In the genomic region with DNA sequence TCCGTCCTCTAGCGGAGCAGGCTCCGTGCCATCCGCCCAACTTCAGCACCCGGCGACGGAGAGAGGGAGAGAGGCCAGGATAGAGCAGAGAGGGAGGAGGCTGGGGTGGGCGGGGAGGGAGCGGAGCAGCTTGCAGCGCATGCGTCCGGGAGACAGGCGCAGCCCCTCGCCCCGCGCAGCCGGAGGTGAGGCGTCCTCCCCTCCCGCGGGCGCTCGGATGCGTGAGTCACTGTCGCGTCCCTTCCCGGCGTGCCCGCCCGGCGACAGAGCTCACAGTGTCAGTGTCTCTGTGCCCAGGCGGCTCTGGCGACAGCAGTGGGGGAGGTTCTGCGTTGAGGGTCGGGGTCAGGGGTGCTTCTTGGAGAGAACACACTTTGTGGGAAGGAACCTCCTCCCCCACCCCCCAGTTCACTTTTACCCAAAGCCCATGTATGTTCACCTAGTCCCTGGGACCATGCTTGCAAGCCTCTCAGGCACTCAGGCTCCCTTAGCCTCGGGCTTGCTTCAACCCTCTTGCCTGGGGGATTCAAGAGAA, we compare ENCODE assay signal across 9 mouse cellular contexts. TPM values are rescaled to one million over a fixed set of nuclear protein-coding genes. Genes with fewer than 3 reads are reported as not detected.
DNase-seq lines count a peak whose midpoint lies in the region; ATAC-seq and TF ChIP-seq lines count a peak whose summit lies in the region.
"Had no signal": no experiment of that assay in that cellular context is flagged by ENCODE, and none has a peak within 500 bp of the region (broad histone marks: within the 10 kb centered on the region; RNA-seq: fewer than 3 reads in every experiment).

Gene Rgs17, minus strand, starts transcription at position 107 of the 535 bp plus-strand sequence.

- DNase-seq in lung, adult 2 months, result no peak
- no peak for DNase-seq in lung, adult 18-20 months
- DNase-seq in embryo, embryonic 10 days (ENCODE audit: low spot score), result peak; percentile 78
- peak; percentile 25 to 30 for DNase-seq in gastrocnemius, postnatal 4 days (ENCODE audit: low spot score in 2 of 2)
- no peak for DNase-seq in liver, adult 2 months (ENCODE audit: extremely low read depth, low read depth, low spot score)

- no peak within 1 kb of the TSS for H3K27ac ChIP-seq in intestine, postnatal 0 days (ENCODE audit: low read depth, low read length)
- H3K27ac ChIP-seq in liver, adult 2 months (replicated peaks; ENCODE audit: insufficient read depth, low read depth, low read length), result no peak within 1 kb of the TSS
- H3K27ac ChIP-seq in neural tube, embryonic 15.5 days (replicated peaks), result peak within 1 kb of the TSS; percentile 76

- peak within 1 kb of the TSS; percentile 95 for H3K4me2 ChIP-seq in intestine, postnatal 0 days (replicated peaks; ENCODE audit: low read depth)
- H3K4me2 ChIP-seq in neural tube, embryonic 15.5 days, result peak within 1 kb of the TSS; percentile 85

- no peaks in the 10 kb centered on the region for H3K9me3 ChIP-seq in intestine, postnatal 0 days (ENCODE audit: control insufficient read depth)
- no peaks in the 10 kb centered on the region for H3K9me3 ChIP-seq in neural tube, embryonic 15.5 days (replicated peaks)

- H3K4me1 ChIP-seq in lung, adult 2 months (ENCODE audit: control insufficient read depth, insufficient read depth, low read length), result no peaks in the 10 kb centered on the region
- no peaks in the 10 kb centered on the region for H3K4me1 ChIP-seq in intestine, postnatal 0 days (replicated peaks; ENCODE audit: control insufficient read depth, insufficient read depth, low read length)
- no peaks in the 10 kb centered on the region for H3K4me1 ChIP-seq in liver, adult 2 months (ENCODE audit: control insufficient read depth, insufficient read depth, low read length)
- peaks cover 17% of the 10 kb centered on the region for H3K4me1 ChIP-seq in neural tube, embryonic 15.5 days

- H3K27me3 ChIP-seq in intestine, postnatal 0 days (replicated peaks; ENCODE audit: control insufficient read depth, insufficient read depth, low read length), result no peaks in the 10 kb centered on the region; the same call in 1 of the 2 replicates
- H3K27me3 ChIP-seq in liver, adult 2 months (ENCODE audit: control insufficient read depth, insufficient read depth, low read length), result peaks cover 5% of the 10 kb centered on the region; the same call in 1 of the 2 replicates
- H3K27me3 ChIP-seq in neural tube, embryonic 15.5 days (replicated peaks), result no peaks in the 10 kb centered on the region
- H3K27me3 ChIP-seq: CH12.LX had no signal

- ATAC-seq in intestine, postnatal 0 days, result peak; percentile 69
- peak; percentile 94 for ATAC-seq in neural tube, embryonic 15.5 days (ENCODE audit: low FRiP score)
- no peak for ATAC-seq in megakaryocyte-erythroid progenitor cell, adult 5-6 weeks (replicated peaks; ENCODE audit: low FRiP score, low TSS enrichment, poor library complexity, severe bottlenecking)

- no peak within 1 kb of the TSS for H3K9ac ChIP-seq in intestine, postnatal 0 days (ENCODE audit: low read depth, low read length)
- no peak within 1 kb of the TSS for H3K9ac ChIP-seq in liver, adult 2 months (ENCODE audit: low read depth, low read length)
- peak within 1 kb of the TSS; percentile 93 for H3K9ac ChIP-seq in neural tube, embryonic 15.5 days (replicated peaks)

- no peaks in the 10 kb centered on the region for H3K36me3 ChIP-seq in intestine, postnatal 0 days (ENCODE audit: control insufficient read depth, insufficient read depth)
- no peaks in the 10 kb centered on the region for H3K36me3 ChIP-seq in liver, adult 2 months (ENCODE audit: control insufficient read depth, insufficient read depth, low read length)
- 0 out of 2 replicates have a peak, but pooled peaks cover 2% of the 10 kb centered on the region for H3K36me3 ChIP-seq in neural tube, embryonic 15.5 days

- no peak for TF ChIP-seq CTCF in lung, adult 2 months (IDR thresholded peaks at IDR 0.05; ENCODE audit: insufficient read depth, low read length)
- no peak for TF ChIP-seq CTCF in intestine, postnatal 0 days (IDR thresholded peaks at IDR 0.05; ENCODE audit: low read depth)
- no peak for TF ChIP-seq CTCF in liver, adult 2 months (IDR thresholded peaks at IDR 0.05; ENCODE audit: low read depth, low read length)

- no peaks in the 10 kb centered on the region for H3K79me2 ChIP-seq in liver, adult 2 months (ENCODE audit: control insufficient read depth, insufficient read depth, low read length)

- WGBS in lung, adult 2 months, result 2% methylated on average over 34 of the region's 35 CpGs
- WGBS in intestine, postnatal 0 days, result under 1% methylated on average over 22 of the region's 35 CpGs
- WGBS in liver, adult 2 months, result under 1% methylated on average over 24 of the region's 35 CpGs
- under 1% methylated on average over 29 of the region's 35 CpGs for WGBS in neural tube, embryonic 15.5 days

- peak within 1 kb of the TSS; percentile 16 for H3K4me3 ChIP-seq in lung, adult 2 months (replicated peaks; ENCODE audit: extremely low read depth, low read depth, low read length)
- H3K4me3 ChIP-seq in intestine, postnatal 0 days (ENCODE audit: low read depth, low read length), result peak within 1 kb of the TSS; percentile 53
- peak within 1 kb of the TSS; percentile 33; the same call in 1 of the 2 replicates for H3K4me3 ChIP-seq in liver, adult 2 months (ENCODE audit: insufficient read depth, low read depth, low read length)
- peak within 1 kb of the TSS; percentile 84 for H3K4me3 ChIP-seq in neural tube, embryonic 15.5 days (replicated peaks)

- TF ChIP-seq POLR2A in lung, adult 2 months (IDR thresholded peaks at IDR 0.05; ENCODE audit: borderline replicate concordance, extremely low read depth, low read depth, low read length), result no peak
- no peak for TF ChIP-seq POLR2A in liver, adult 2 months (IDR thresholded peaks at IDR 0.05; ENCODE audit: extremely low read depth, insufficient read depth, low read length)

RNA-seq across cellular contexts. Expression of gene Rgs17, which starts in this region (rescaled TPM):
- polyA plus RNA-seq in lung, adult 2 months (2012; rRNA removed), result 0.06 and 0.09 TPM in 2 replicates
- under 1 TPM; 0.31 to 0.37 TPM for total RNA-seq in gastrocnemius, postnatal 4 days (2021)
- polyA plus RNA-seq in intestine, postnatal 0 days (2015; fragmentation: Nextera tagmentation; extraction: Ambion mirVana), result 1.2 and 1.3 TPM in 2 replicates
- under 0.01 and 0.09 TPM in 2 replicates for total RNA-seq in liver, adult 2 months (2014; rRNA removed)
- polyA plus RNA-seq in liver, adult 2 months (2012; rRNA removed), result not detected in 2 replicates
- polyA plus RNA-seq in neural tube, embryonic 15.5 days (2015; fragmentation: Nextera tagmentation; extraction: Ambion mirVana), result 29.7 and 31.0 TPM in 2 replicates
- not detected in 2 replicates for total RNA-seq in megakaryocyte-erythroid progenitor cell, adult 5-6 weeks (2014; fragmentation: Nextera tagmentation)
- total RNA-seq in megakaryocyte-erythroid progenitor cell, adult 5-6 weeks (2017), result not detected in 2 replicates
- total RNA-seq: CH12.LX had no signal

Comparison
In these comparisons a context has a peak if more than half of its experiments do, and no peak if none do; other contexts are left out.
1. RNA of gene Rgs17 (polyA plus RNA-seq): 29.7 to 31.0 TPM in neural tube, embryonic 15.5 days; 1.2 to 1.3 TPM in intestine, postnatal 0 days, 0.06 to 0.09 TPM in lung, adult 2 months and not detected in liver, adult 2 months; every median in the first group is over 10 times any median in the second.
2. Peak in DNase-seq in gastrocnemius, postnatal 4 days; RNA of the gene not detected or under 1 TPM.
3. H3K4me3 ChIP-seq: peak in every context shown above with its lines; median percentile 84 in neural tube, embryonic 15.5 days; 53 in intestine, postnatal 0 days; 33 in liver, adult 2 months; 16 in lung, adult 2 months.